Mouse (Mus musculus): ENCODE data around the gene Rhebl1. TPM values are rescaled to one million over a fixed set of nuclear protein-coding genes. Genes with fewer than 3 reads are reported as not detected.

Gene Rhebl1
- polyA plus RNA-seq, 1 experiment from 2014 or later = 9.8 TPM

DNA sequence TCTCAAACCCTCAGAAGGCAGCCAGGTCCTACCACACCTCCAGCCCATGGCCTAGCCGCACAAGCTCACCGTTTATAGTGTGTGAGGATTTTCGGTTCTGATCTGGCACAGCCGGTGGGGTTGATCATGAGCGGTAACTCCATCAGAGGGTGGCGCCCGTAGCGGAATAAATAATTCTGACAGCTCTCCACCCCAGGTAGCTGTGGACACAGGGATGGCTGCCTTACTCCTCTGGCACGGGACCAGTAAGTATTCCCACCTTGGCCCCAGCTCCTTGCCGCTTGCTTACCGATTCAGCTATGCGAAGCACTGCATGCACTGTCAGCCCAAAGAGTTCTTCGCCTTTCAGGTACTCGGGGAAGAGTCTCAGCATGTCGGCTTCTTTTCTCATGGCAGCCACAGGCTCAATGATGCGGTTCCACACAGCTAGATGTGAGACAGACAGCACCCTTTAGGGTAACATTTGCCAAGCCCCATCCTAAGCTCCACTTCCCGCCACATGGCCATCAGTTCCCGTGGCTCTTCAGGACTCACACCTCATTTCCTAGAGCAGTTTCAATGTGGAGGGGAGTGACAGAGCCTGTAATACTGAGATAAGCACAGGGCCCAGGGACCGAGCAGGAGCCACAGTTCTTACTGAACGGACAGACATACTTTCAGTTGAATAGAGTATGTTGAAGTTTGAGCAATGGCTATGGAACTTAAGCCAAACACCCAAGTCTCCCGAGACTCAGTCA lies 57.2 kb downstream of the Rhebl1 start:
- Histone ChIP-seq H3K4me1 (ENCODE audit: control insufficient read depth, insufficient read depth, low read length) (no peaks in the 10 kb centered on the region), H3K9me3 (replicated peaks; ENCODE audit: control insufficient read depth, low read length) (no peaks in the 10 kb centered on the region), H3K27ac (ENCODE audit: low read length) (no peak overlapping the region), H3K4me2 (ENCODE audit: low read depth, low read length) (no peak overlapping the region), H3K27me3 (ENCODE audit: control insufficient read depth, insufficient read depth, low read length) (no peaks in the 10 kb centered on the region), H3K36me3 (ENCODE audit: control insufficient read depth, insufficient read depth, low read length) (peaks cover 58% of the 10 kb centered on the region), H3K9ac (ENCODE audit: low read length) (no peak overlapping the region), H3K4me3 (replicated peaks; ENCODE audit: low read length) (no peak overlapping the region)
- 91% methylated on average over 21 of the region's 21 CpGs for WGBS
- ATAC-seq (ENCODE audit: insufficient read depth, low FRiP score) = no peak

DNA sequence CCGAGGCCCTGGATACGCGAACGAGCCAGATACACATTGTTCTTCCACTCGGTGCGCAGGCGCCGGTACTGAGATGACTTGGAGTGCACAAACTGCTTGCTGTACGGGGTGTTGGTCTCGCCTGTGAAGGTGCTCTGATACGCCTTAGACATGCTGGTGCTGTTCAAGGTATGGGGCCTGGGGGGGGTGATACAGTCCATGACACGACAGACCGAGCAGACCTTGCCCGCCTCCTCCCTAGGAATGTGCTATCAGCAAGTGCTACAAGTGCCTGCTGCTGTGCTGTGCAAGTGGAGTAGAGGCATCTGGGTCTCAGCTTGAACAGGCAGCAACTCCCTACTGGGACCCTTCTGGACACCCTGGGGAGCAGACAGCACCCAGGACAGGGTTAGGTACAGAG lies 59.0 kb downstream of the Rhebl1 start:
- Histone ChIP-seq H3K4me1 (ENCODE audit: control insufficient read depth, insufficient read depth, low read length) (peaks cover 5% of the 10 kb centered on the region; the same call in 1 of the 2 replicates), H3K4me3 (replicated peaks; ENCODE audit: low read length) (no peak overlapping the region), H3K27me3 (ENCODE audit: control insufficient read depth, insufficient read depth, low read length) (no peaks in the 10 kb centered on the region), H3K9ac (ENCODE audit: low read length) (no peak overlapping the region), H3K27ac (ENCODE audit: low read length) (no peak overlapping the region), H3K9me3 (replicated peaks; ENCODE audit: control insufficient read depth, low read length) (no peaks in the 10 kb centered on the region), H3K4me2 (ENCODE audit: low read depth, low read length) (no peak overlapping the region), H3K36me3 (ENCODE audit: control insufficient read depth, insufficient read depth, low read length) (peaks cover 50% of the 10 kb centered on the region)
- WGBS = 93% methylated on average over 14 of the region's 14 CpGs
- no peak for ATAC-seq (ENCODE audit: insufficient read depth, low FRiP score)

DNA sequence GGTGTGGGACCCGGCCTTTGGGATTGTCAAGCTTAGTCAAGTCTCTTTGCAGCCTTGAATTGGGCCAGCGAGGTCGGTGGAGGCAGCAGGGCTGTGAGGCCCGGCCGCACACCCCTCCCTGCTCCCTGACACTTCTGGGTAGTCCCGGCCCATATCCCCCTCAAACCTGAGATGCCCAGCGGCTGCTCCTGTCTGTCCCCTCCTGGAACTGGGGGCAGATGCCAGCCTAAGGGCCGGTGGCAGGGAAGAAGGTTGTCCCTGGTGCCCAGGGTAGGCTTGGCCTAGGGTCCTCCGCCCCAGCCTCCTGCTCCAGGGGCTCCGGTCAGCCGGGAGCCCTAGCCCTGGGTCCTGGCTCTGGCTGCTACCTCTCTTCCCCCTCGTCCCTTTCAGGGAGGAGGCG lies 60.3 kb downstream of the Rhebl1 start:
- ATAC-seq (ENCODE audit: insufficient read depth, low FRiP score) = no peak
- H3K4me1 ChIP-seq (ENCODE audit: control insufficient read depth, insufficient read depth, low read length) = peaks cover 10% of the 10 kb centered on the region
- no peak overlapping the region for H3K27ac ChIP-seq (ENCODE audit: low read length)
- no peaks in the 10 kb centered on the region for H3K9me3 ChIP-seq (replicated peaks; ENCODE audit: control insufficient read depth, low read length)
- H3K4me3 ChIP-seq (replicated peaks; ENCODE audit: low read length) = no peak overlapping the region
- no peak overlapping the region for H3K4me2 ChIP-seq (ENCODE audit: low read depth, low read length)
- 87% methylated on average over 13 of the region's 13 CpGs for WGBS
- no peak overlapping the region for H3K9ac ChIP-seq (ENCODE audit: low read length)
- H3K27me3 ChIP-seq (ENCODE audit: control insufficient read depth, insufficient read depth, low read length) = no peaks in the 10 kb centered on the region
- H3K36me3 ChIP-seq (ENCODE audit: control insufficient read depth, insufficient read depth, low read length) = peaks cover 40% of the 10 kb centered on the region

DNA sequence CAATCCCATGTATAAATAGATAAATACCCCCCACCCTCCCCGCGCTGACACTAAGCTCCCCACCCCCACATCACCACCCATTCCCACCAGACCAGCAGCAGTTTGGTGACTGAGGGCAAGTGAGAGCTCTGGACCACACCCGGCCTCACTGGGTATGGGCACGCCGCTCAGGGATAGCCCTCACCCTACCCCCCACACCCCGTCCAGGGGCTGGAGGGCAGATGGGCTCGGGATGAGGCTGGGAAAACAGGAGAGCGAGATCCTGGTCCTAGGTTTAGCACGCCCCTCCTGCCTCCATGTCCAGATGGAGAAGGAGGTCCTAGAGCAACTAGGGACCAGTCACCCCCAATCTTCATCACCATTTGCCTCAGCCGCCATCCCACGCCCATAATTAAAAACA lies 61.1 kb downstream of the Rhebl1 start:
- Histone ChIP-seq H3K4me2 (ENCODE audit: low read depth, low read length) (no peak overlapping the region), H3K4me1 (ENCODE audit: control insufficient read depth, insufficient read depth, low read length) (peaks cover 10% of the 10 kb centered on the region), H3K9ac (ENCODE audit: low read length) (no peak overlapping the region), H3K4me3 (replicated peaks; ENCODE audit: low read length) (no peak overlapping the region), H3K27ac (ENCODE audit: low read length) (no peak overlapping the region), H3K27me3 (ENCODE audit: control insufficient read depth, insufficient read depth, low read length) (no peaks in the 10 kb centered on the region), H3K9me3 (replicated peaks; ENCODE audit: control insufficient read depth, low read length) (no peaks in the 10 kb centered on the region), H3K36me3 (ENCODE audit: control insufficient read depth, insufficient read depth, low read length) (peaks cover 35% of the 10 kb centered on the region)
- WGBS = 85% methylated on average over 11 of the region's 11 CpGs
- no peak for ATAC-seq (ENCODE audit: insufficient read depth, low FRiP score)

DNA sequence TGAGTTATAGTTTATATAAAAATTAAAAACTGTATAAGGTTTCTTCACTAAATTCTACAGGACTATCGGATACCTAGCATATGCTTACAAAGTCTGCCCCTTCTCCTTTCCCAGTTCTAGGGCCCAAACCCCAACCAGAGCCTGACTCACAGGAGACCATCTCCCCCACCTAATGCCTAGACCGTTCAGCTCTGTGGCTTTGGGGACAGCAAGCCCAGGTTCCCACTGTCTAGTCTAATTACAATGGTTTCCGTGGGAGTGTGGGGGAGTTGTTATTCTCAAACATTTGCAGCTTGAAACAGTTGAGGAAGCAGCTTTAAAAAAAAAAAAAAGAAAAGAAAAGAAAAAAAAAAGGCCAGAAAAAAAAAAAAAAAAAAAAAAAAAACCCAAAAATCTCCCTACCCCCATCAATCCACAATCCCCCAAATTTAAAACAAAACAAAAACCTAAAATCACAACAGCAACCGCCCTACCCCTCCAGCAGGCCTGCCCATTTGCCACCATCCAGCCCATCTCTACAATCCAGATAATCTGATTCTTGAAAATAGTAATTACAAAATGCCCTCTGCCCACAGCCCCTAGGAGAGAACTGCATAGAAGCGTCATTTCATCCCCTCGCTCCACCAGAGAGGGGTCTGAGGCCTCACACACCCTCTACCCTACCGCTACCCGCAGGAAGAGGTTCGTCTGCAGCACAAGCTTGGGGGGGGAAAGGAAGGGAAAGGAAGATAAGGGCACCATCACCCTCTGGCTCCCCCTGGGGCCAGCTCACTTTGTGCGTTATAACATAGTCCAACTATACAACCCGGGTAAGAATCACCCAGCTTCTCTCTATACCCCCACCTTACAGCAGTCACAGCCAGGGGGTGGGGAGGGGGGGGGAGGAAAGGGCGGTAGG lies 61.9 kb downstream of the Rhebl1 start:
- H3K36me3 ChIP-seq (ENCODE audit: control insufficient read depth, insufficient read depth, low read length) = peaks cover 28% of the 10 kb centered on the region
- H3K27me3 ChIP-seq (ENCODE audit: control insufficient read depth, insufficient read depth, low read length) = no peaks in the 10 kb centered on the region
- ATAC-seq (ENCODE audit: insufficient read depth, low FRiP score) = no peak
- 48% methylated on average over 12 of the region's 12 CpGs for WGBS
- no peaks in the 10 kb centered on the region for H3K9me3 ChIP-seq (replicated peaks; ENCODE audit: control insufficient read depth, low read length)
- peak overlapping the region; percentile 94 for H3K27ac ChIP-seq (ENCODE audit: low read length)
- H3K4me2 ChIP-seq (ENCODE audit: low read depth, low read length) = peak overlapping the region; percentile 73
- no peak overlapping the region for H3K4me3 ChIP-seq (replicated peaks; ENCODE audit: low read length)
- peak overlapping the region; percentile 66; the same call in 1 of the 2 replicates for H3K9ac ChIP-seq (ENCODE audit: low read length)
- H3K4me1 ChIP-seq (ENCODE audit: control insufficient read depth, insufficient read depth, low read length) = peaks cover 10% of the 10 kb centered on the region

DNA sequence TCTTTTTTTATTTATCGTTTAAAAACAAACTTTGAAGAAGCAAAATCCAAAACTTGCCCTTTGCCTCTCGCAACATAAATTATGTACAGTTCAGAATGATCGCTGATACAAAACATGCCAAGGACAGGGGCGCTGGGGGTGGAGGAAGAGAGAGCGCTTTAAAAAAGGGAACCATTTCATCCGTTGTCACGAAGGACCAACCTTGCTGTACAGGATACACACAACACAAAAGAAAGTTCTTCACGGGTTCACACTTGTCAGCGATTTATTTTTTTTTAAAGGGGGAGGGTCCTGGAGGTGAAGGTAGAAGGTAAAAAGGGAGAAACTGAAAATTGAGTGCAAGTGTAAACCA lies 62.7 kb downstream of the Rhebl1 start:
- 14% methylated on average over 9 of the region's 9 CpGs for WGBS
- ATAC-seq (ENCODE audit: insufficient read depth, low FRiP score) = no peak
- Histone ChIP-seq H3K4me1 (ENCODE audit: control insufficient read depth, insufficient read depth, low read length) (peaks cover 10% of the 10 kb centered on the region), H3K4me2 (ENCODE audit: low read depth, low read length) (peak overlapping the region; percentile 73), H3K36me3 (ENCODE audit: control insufficient read depth, insufficient read depth, low read length) (peaks cover 22% of the 10 kb centered on the region), H3K27me3 (ENCODE audit: control insufficient read depth, insufficient read depth, low read length) (no peaks in the 10 kb centered on the region), H3K4me3 (replicated peaks; ENCODE audit: low read length) (peak overlapping the region; percentile 76), H3K9me3 (replicated peaks; ENCODE audit: control insufficient read depth, low read length) (no peaks in the 10 kb centered on the region), H3K27ac (ENCODE audit: low read length) (peak overlapping the region; percentile 94), H3K9ac (ENCODE audit: low read length) (peak overlapping the region; percentile 66)

DNA sequence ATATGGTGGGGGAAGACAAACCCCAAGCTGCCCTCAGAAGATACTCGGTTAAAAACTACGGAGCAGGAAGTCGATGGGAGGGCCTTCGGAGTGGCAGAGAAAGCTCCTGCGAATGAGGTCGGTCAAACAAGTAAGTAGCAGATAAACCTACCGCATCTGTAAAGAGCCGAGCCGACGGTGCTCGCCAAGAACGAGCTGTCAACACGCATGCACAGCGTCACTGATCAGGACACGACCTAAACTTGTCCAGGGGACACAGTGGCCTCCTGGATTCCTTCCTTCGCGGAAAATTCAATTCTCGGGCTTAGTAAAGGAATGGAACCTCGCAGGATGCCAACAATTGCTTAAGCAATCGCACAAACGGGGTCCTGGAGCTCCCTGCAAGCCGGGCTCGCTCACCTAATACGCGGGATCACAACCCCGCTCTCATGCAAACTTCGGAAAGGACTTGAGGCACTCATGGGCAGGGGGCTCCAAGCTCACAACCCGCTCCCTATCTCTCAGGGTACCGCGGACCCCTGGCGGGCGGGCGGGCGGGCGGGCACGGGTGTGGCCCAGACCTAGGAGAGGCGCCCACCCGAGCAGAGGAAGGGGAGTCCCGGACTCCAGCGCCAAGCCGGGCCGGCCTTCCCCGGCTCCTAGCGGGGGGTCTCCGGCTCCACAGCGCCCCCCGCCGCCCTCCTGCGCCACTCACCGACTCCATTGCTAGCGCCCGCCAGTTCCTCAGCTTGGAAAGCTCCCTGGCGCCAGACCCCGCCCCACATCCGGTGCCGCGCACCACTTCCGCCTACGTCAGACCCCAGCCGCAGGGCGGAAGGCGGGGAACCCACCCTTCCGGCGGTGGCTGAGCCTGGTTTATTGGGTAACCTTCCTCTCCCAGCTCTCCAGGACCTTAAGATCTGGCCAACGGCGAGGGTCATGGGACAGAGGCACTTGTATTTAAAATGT lies 63.3 kb downstream of the Rhebl1 start, which contains the start of gene Prkag1:
Gene Prkag1, minus strand, starts transcription at position 786 of the 948 bp plus-strand sequence.
- Histone ChIP-seq H3K9ac (ENCODE audit: low read length) (peak within 1 kb of the TSS; percentile 96), H3K36me3 (ENCODE audit: control insufficient read depth, insufficient read depth, low read length) (peaks cover 20% of the 10 kb centered on the region), H3K9me3 (replicated peaks; ENCODE audit: control insufficient read depth, low read length) (no peaks in the 10 kb centered on the region), H3K27ac (ENCODE audit: low read length) (peak within 1 kb of the TSS; percentile 94), H3K27me3 (ENCODE audit: control insufficient read depth, insufficient read depth, low read length) (no peaks in the 10 kb centered on the region), H3K4me1 (ENCODE audit: control insufficient read depth, insufficient read depth, low read length) (peaks cover 10% of the 10 kb centered on the region), H3K4me3 (replicated peaks; ENCODE audit: low read length) (peak within 1 kb of the TSS; percentile 76), H3K4me2 (ENCODE audit: low read depth, low read length) (peak within 1 kb of the TSS; percentile 73)
- ATAC-seq (ENCODE audit: insufficient read depth, low FRiP score) = peak; percentile 96
- WGBS = under 1% methylated on average over 64 of the region's 66 CpGs

Measured in stomach, embryonic 16.5 days (tissue).